Mouse (Mus musculus): ENCODE data around the gene Sdf2l1.
"Not testable (repeated sequence)": the region's sequence is repeated elsewhere in the genome, so short reads cannot be mapped to it uniquely, and the experiment has no call there.

DNA sequence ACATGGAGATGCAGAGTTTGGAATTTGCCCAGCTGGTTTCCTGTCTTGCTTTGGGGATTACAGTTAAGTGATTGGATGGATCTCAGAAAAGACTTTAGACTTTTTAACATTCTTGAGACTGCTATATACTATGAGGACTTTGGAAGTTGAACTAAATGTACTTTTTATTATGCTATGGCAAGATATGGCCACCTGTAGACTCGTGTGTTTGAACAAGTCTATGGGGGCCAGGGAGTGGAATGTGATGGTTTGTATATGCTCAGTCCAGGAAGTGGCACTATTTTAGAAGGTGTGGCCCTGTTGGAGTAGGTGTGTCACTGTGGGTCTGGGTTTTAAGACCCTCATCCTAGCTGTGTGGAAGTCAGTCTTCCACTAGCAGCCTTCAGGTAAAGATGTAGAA lies 33.3 kb upstream of the Sdf2l1 start:
- TF ChIP-seq CTCF, EP300 (IDR thresholded peaks at IDR 0.05; ENCODE audit: low read depth): not testable (repeated sequence)
